Mouse (Mus musculus): ENCODE results near the gene Gba2. TPM values are rescaled to one million over a fixed set of nuclear protein-coding genes. Genes with fewer than 3 reads are reported as not detected.
A peak's percentile ranks its signal among the peaks of the same experiment; 100 is the strongest.

Gba2 gene
- polyA plus RNA-seq, 1 experiment: 91.6 TPM

GRCm38 (mm10) chr4:43546375-43547047 is 32.2 kb downstream of the Gba2 start:
- DNase-seq (ENCODE audit: low read depth): no peak
- TF ChIP-seq CTCF (IDR thresholded peaks at IDR 0.05; ENCODE audit: borderline replicate concordance, extremely low read depth, insufficient read depth, insufficient read length) (no peak), POLR2A (IDR thresholded peaks at IDR 0.05; ENCODE audit: borderline replicate concordance, extremely low read depth, insufficient read depth, insufficient read length, poor library complexity, severe bottlenecking) (no peak)

- no peak for DNase-seq (ENCODE audit: low read depth)
- TF ChIP-seq CTCF (IDR thresholded peaks at IDR 0.05; ENCODE audit: borderline replicate concordance, extremely low read depth, insufficient read depth, insufficient read length) (no peak), POLR2A (IDR thresholded peaks at IDR 0.05; ENCODE audit: borderline replicate concordance, extremely low read depth, insufficient read depth, insufficient read length, poor library complexity, severe bottlenecking) (no peak)
These were observed 36.6 kb downstream of the Gba2 start for GRCm38 (mm10) chr4:43542044-43542443.

- TF ChIP-seq CTCF (IDR thresholded peaks at IDR 0.05; ENCODE audit: borderline replicate concordance, extremely low read depth, insufficient read depth, insufficient read length) (no peak), POLR2A (IDR thresholded peaks at IDR 0.05; ENCODE audit: borderline replicate concordance, extremely low read depth, insufficient read depth, insufficient read length, poor library complexity, severe bottlenecking) (no peak)
- DNase-seq (ENCODE audit: low read depth): no peak
These were observed 42.6 kb downstream of the Gba2 start for GRCm38 (mm10) chr4:43536031-43536430.

- no peak for TF ChIP-seq POLR2A (IDR thresholded peaks at IDR 0.05; ENCODE audit: borderline replicate concordance, extremely low read depth, insufficient read depth, insufficient read length, poor library complexity, severe bottlenecking)
- no peak for TF ChIP-seq CTCF (IDR thresholded peaks at IDR 0.05; ENCODE audit: borderline replicate concordance, extremely low read depth, insufficient read depth, insufficient read length)
- no peak for DNase-seq (ENCODE audit: low read depth)
These were observed 43.0 kb downstream of the Gba2 start for GRCm38 (mm10) chr4:43535628-43536027.

GRCm38 (mm10) chr4:43533270-43533669 is 45.4 kb downstream of the Gba2 start:
- no peak for TF ChIP-seq CTCF (IDR thresholded peaks at IDR 0.05; ENCODE audit: borderline replicate concordance, extremely low read depth, insufficient read depth, insufficient read length)
- no peak for TF ChIP-seq POLR2A (IDR thresholded peaks at IDR 0.05; ENCODE audit: borderline replicate concordance, extremely low read depth, insufficient read depth, insufficient read length, poor library complexity, severe bottlenecking)
- no peak for DNase-seq (ENCODE audit: low read depth)

- TF ChIP-seq CTCF (IDR thresholded peaks at IDR 0.05; ENCODE audit: borderline replicate concordance, extremely low read depth, insufficient read depth, insufficient read length) (peak; percentile 78; the same call in 1 of the 2 replicates), POLR2A (IDR thresholded peaks at IDR 0.05; ENCODE audit: borderline replicate concordance, extremely low read depth, insufficient read depth, insufficient read length, poor library complexity, severe bottlenecking) (no peak)
- peak; percentile 84 for DNase-seq (ENCODE audit: low read depth)
These were observed 48.1 kb downstream of the Gba2 start for GRCm38 (mm10) chr4:43530581-43530980.

- TF ChIP-seq POLR2A (IDR thresholded peaks at IDR 0.05; ENCODE audit: borderline replicate concordance, extremely low read depth, insufficient read depth, insufficient read length, poor library complexity, severe bottlenecking): no peak
- no peak for DNase-seq (ENCODE audit: low read depth)
These were observed 48.6 kb downstream of the Gba2 start for GRCm38 (mm10) chr4:43530081-43530501.

- no peak for TF ChIP-seq CTCF (IDR thresholded peaks at IDR 0.05; ENCODE audit: borderline replicate concordance, extremely low read depth, insufficient read depth, insufficient read length)
- TF ChIP-seq POLR2A (IDR thresholded peaks at IDR 0.05; ENCODE audit: borderline replicate concordance, extremely low read depth, insufficient read depth, insufficient read length, poor library complexity, severe bottlenecking): no peak
- no peak for DNase-seq (ENCODE audit: low read depth)
These were observed 50.2 kb downstream of the Gba2 start for GRCm38 (mm10) chr4:43528487-43528886.

- TF ChIP-seq CTCF (IDR thresholded peaks at IDR 0.05; ENCODE audit: borderline replicate concordance, extremely low read depth, insufficient read depth, insufficient read length) (peak; percentile 33; the same call in 1 of the 2 replicates), POLR2A (IDR thresholded peaks at IDR 0.05; ENCODE audit: borderline replicate concordance, extremely low read depth, insufficient read depth, insufficient read length, poor library complexity, severe bottlenecking) (no peak)
- no peak for DNase-seq (ENCODE audit: low read depth)
These were observed 50.8 kb downstream of the Gba2 start for GRCm38 (mm10) chr4:43527880-43528279.

GRCm38 (mm10) chr4:43519956-43520355 is 58.7 kb downstream of the Gba2 start:
- DNase-seq (ENCODE audit: low read depth): peak; percentile 91
- TF ChIP-seq POLR2A (IDR thresholded peaks at IDR 0.05; ENCODE audit: borderline replicate concordance, extremely low read depth, insufficient read depth, insufficient read length, poor library complexity, severe bottlenecking) (no peak), CTCF (IDR thresholded peaks at IDR 0.05; ENCODE audit: borderline replicate concordance, extremely low read depth, insufficient read depth, insufficient read length) (no peak)

- DNase-seq (ENCODE audit: low read depth): no peak
- TF ChIP-seq CTCF (IDR thresholded peaks at IDR 0.05; ENCODE audit: borderline replicate concordance, extremely low read depth, insufficient read depth, insufficient read length): no peak
- no peak for TF ChIP-seq POLR2A (IDR thresholded peaks at IDR 0.05; ENCODE audit: borderline replicate concordance, extremely low read depth, insufficient read depth, insufficient read length, poor library complexity, severe bottlenecking)
These were observed 59.1 kb downstream of the Gba2 start for GRCm38 (mm10) chr4:43519551-43519950.

Other genes with a start within 250 kb of the Gba2 start
- gene Rusc2, start 196.9 kb downstream of the Gba2 start, polyA plus RNA-seq (2012; rRNA removed): 49.8 and 124 TPM in 2 replicates
- 1.1 and 1.7 TPM in 2 replicates for gene Fam166b, start 149.7 kb downstream of the Gba2 start, polyA plus RNA-seq (2012; rRNA removed)
- gene Tesk1, start 136.9 kb downstream of the Gba2 start, polyA plus RNA-seq (2012; rRNA removed): 89.1 and 109 TPM in 2 replicates
- 0.14 TPM in 1 of 2 replicates, not detected in the other for gene Cd72, start 124.2 kb downstream of the Gba2 start, polyA plus RNA-seq (2012; rRNA removed)
- gene Sit1, start 95.1 kb downstream of the Gba2 start, polyA plus RNA-seq (2012; rRNA removed): not detected in 2 replicates
- 100.0 and 137 TPM in 2 replicates for gene Ccdc107, start 86.0 kb downstream of the Gba2 start, polyA plus RNA-seq (2012; rRNA removed)
- gene Arhgef39, start 79.2 kb downstream of the Gba2 start, polyA plus RNA-seq (2012; rRNA removed): 19.5 and 66.1 TPM in 2 replicates
- 0.14 and 0.37 TPM in 2 replicates for gene Car9, start 71.9 kb downstream of the Gba2 start, polyA plus RNA-seq (2012; rRNA removed)
- 9.0 and 12.1 TPM in 2 replicates for gene Tpm2, start 55.1 kb downstream of the Gba2 start, polyA plus RNA-seq (2012; rRNA removed)
- 47.9 and 63.8 TPM in 2 replicates for gene Creb3, start 16.5 kb downstream of the Gba2 start, polyA plus RNA-seq (2012; rRNA removed)
- gene Tln1, start 16.2 kb downstream of the Gba2 start, polyA plus RNA-seq (2012; rRNA removed): 53.6 and 55.5 TPM in 2 replicates
- 56.0 and 61.7 TPM in 2 replicates for gene Rgp1, start 158 bp downstream of the Gba2 start, polyA plus RNA-seq (2012; rRNA removed)
- 0.16 TPM in 1 of 2 replicates, not detected in the other for gene Msmp, start 5.6 kb upstream of the Gba2 start, polyA plus RNA-seq (2012; rRNA removed)
- 61.7 and 65.6 TPM in 2 replicates for gene Npr2, start 53.1 kb upstream of the Gba2 start, polyA plus RNA-seq (2012; rRNA removed)
- gene Spag8, start 74.7 kb upstream of the Gba2 start, polyA plus RNA-seq (2012; rRNA removed): 7.3 and 9.0 TPM in 2 replicates
- gene Hint2, start 77.6 kb upstream of the Gba2 start, polyA plus RNA-seq (2012; rRNA removed): 43.0 and 64.6 TPM in 2 replicates
- 27.0 and 42.0 TPM in 2 replicates for gene Tmem8b, start 90.1 kb upstream of the Gba2 start, polyA plus RNA-seq (2012; rRNA removed)
- gene Fam221b, start 90.3 kb upstream of the Gba2 start, polyA plus RNA-seq (2012; rRNA removed): 0.23 and 0.34 TPM in 2 replicates
- not detected in 2 replicates for gene Olfr70, start 121.9 kb upstream of the Gba2 start, polyA plus RNA-seq (2012; rRNA removed)
- not detected in 2 replicates for gene Olfr71, start 131.4 kb upstream of the Gba2 start, polyA plus RNA-seq (2012; rRNA removed)
- 0.38 and 0.53 TPM in 2 replicates for gene Hrct1, start 148.3 kb upstream of the Gba2 start, polyA plus RNA-seq (2012; rRNA removed)
- gene Spaar, start 151.2 kb upstream of the Gba2 start, polyA plus RNA-seq (2012; rRNA removed): 0.10 and 0.11 TPM in 2 replicates
- not detected in 2 replicates for gene Olfr159, start 192.1 kb upstream of the Gba2 start, polyA plus RNA-seq (2012; rRNA removed)
- not detected in 2 replicates for gene Olfr156, start 245.0 kb upstream of the Gba2 start, polyA plus RNA-seq (2012; rRNA removed)

Data from brain, embryonic 14.5 days (tissue).